Mouse (Mus musculus) v-Abl transformed pro-B cells (cell line): ENCODE data around the gene Casp8ap2.

Experiments used
- in situ Hi-C, 2 experiments: fragments of 400-800 bp; cut with MboI; formaldehyde crosslinking; loops; one replicate each; pipeline ENCODE4 v1.15.1; 2025; ENCODE audit not compliant: unreplicated experiment in 2 of 2

Gene Casp8ap2

GRCm38 (mm10) chr4:32656918-32657662 is 41.8 kb downstream of the Casp8ap2 start, which contains the start of gene Mdn1:
TSS of gene Mdn1 (plus strand) at chr4:32657119.
- in situ Hi-C loops, result no loop called here

- in situ Hi-C loops, result loop anchor here (5.0 kb wide), 5 partner anchors 286 to 614 kb away; partner anchors contain the start of gene Ankrd6 (in 2 of the 2)
Observed at GRCm38 (mm10) chr4:32665843-32666242, 50.6 kb downstream of the Casp8ap2 start.

GRCm38 (mm10) chr4:32668291-32668690 is 53.0 kb downstream of the Casp8ap2 start:
- in situ Hi-C loops, result loop anchor here (5.0 kb wide), 5 partner anchors 284 to 616 kb away; partner anchors contain the start of gene Ankrd6 (in 2 of the 2)

- in situ Hi-C loops, result loop anchor here (5.0 kb wide), 5 partner anchors 282 to 618 kb away; partner anchors contain the start of gene Ankrd6 (in 2 of the 2)
Observed at GRCm38 (mm10) chr4:32669825-32670224, 54.6 kb downstream of the Casp8ap2 start.

- in situ Hi-C loops, result no loop called here
Observed at GRCm38 (mm10) chr4:32674025-32674424, 58.8 kb downstream of the Casp8ap2 start.

- in situ Hi-C loops, result no loop called here
Observed at GRCm38 (mm10) chr4:32677471-32677870, 62.2 kb downstream of the Casp8ap2 start.

- in situ Hi-C loops, result no loop called here
Observed at GRCm38 (mm10) chr4:32680843-32681242, 65.6 kb downstream of the Casp8ap2 start.

GRCm38 (mm10) chr4:32682471-32682870 is 67.2 kb downstream of the Casp8ap2 start:
- in situ Hi-C loops, result no loop called here

GRCm38 (mm10) chr4:32683061-32683582 is 67.9 kb downstream of the Casp8ap2 start:
- in situ Hi-C loops, result no loop called here
